Mouse (Mus musculus) heart, adult 11 months (tissue): Measurements from ENCODE around the gene 4930426L09Rik.
A peak's percentile ranks its signal among the peaks of the same experiment; 100 is the strongest.

Experiments used
- DNase-seq: peaks from one replicate; pipeline ENCODE4 v3.0.0; 2022

The 4930426L09Rik gene

GRCm38 (mm10) chr2:18998054-18998478, at the start of gene 4930426L09Rik, which contains the start of gene Pip4k2a:
4930426L09Rik (plus strand) TSS chr2:18998343.
Pip4k2a (minus strand) TSS chr2:18998126.
- DNase-seq: peak; percentile 100

GRCm38 (mm10) chr2:18948741-18949140, 49.4 kb upstream of the 4930426L09Rik start:
- peak; percentile 85 for DNase-seq

GRCm38 (mm10) chr2:18950758-18951157, 47.4 kb upstream of the 4930426L09Rik start:
- DNase-seq: peak; percentile 49

- DNase-seq: peak; percentile 72
Observed at GRCm38 (mm10) chr2:18952102-18952673, 46.0 kb upstream of the 4930426L09Rik start.

GRCm38 (mm10) chr2:18954422-18954821, 43.7 kb upstream of the 4930426L09Rik start:
- no peak for DNase-seq

- peak; percentile 65 for DNase-seq
Observed at GRCm38 (mm10) chr2:18955022-18955421, 43.1 kb upstream of the 4930426L09Rik start.

- peak; percentile 80 for DNase-seq
Observed at GRCm38 (mm10) chr2:18955671-18956070, 42.5 kb upstream of the 4930426L09Rik start.

- peak; percentile 66 for DNase-seq
Observed at GRCm38 (mm10) chr2:18956424-18956823, 41.7 kb upstream of the 4930426L09Rik start.

- DNase-seq: peak; percentile 68
Observed at GRCm38 (mm10) chr2:18956945-18957344, 41.2 kb upstream of the 4930426L09Rik start.

GRCm38 (mm10) chr2:18957459-18957858, 40.7 kb upstream of the 4930426L09Rik start:
- no peak for DNase-seq

GRCm38 (mm10) chr2:18958044-18958443, 40.1 kb upstream of the 4930426L09Rik start:
- no peak for DNase-seq

GRCm38 (mm10) chr2:18958501-18958900, 39.6 kb upstream of the 4930426L09Rik start:
- DNase-seq: no peak

- DNase-seq: no peak
Observed at GRCm38 (mm10) chr2:18959008-18959407, 39.1 kb upstream of the 4930426L09Rik start.

- DNase-seq: no peak
Observed at GRCm38 (mm10) chr2:18959558-18959957, 38.6 kb upstream of the 4930426L09Rik start.

GRCm38 (mm10) chr2:18960376-18960973, 37.7 kb upstream of the 4930426L09Rik start:
- DNase-seq: no peak

- DNase-seq: peak; percentile 88
Observed at GRCm38 (mm10) chr2:18962502-18962901, 35.6 kb upstream of the 4930426L09Rik start.

- peak; percentile 68 for DNase-seq
Observed at GRCm38 (mm10) chr2:18963286-18964040, 34.7 kb upstream of the 4930426L09Rik start.

- DNase-seq: peak; percentile 83
Observed at GRCm38 (mm10) chr2:18965108-18965507, 33.0 kb upstream of the 4930426L09Rik start.

- peak; percentile 57 for DNase-seq
Observed at GRCm38 (mm10) chr2:18965950-18966349, 32.2 kb upstream of the 4930426L09Rik start.

- DNase-seq: peak; percentile 59
Observed at GRCm38 (mm10) chr2:18966566-18966965, 31.6 kb upstream of the 4930426L09Rik start.

- peak; percentile 50 for DNase-seq
Observed at GRCm38 (mm10) chr2:18967451-18968063, 30.6 kb upstream of the 4930426L09Rik start.

GRCm38 (mm10) chr2:18969066-18969681, 29.0 kb upstream of the 4930426L09Rik start:
- peak; percentile 27 for DNase-seq

GRCm38 (mm10) chr2:18970461-18970860, 27.7 kb upstream of the 4930426L09Rik start:
- peak; percentile 63 for DNase-seq
